Mouse (Mus musculus) bone marrow macrophage, adult 2 months (primary cell): ENCODE measurements around the gene Foxc2.

Experiments
- CTCF ChIP-seq: IDR thresholded peaks from 2 replicates; pipeline ENCODE4 v1.5.1; 2012; ENCODE audit warnings: low read depth, mild to moderate bottlenecking, low read length, moderate library complexity
- POLR2A ChIP-seq: IDR thresholded peaks from 2 replicates; pipeline ENCODE4 v1.6.1; 2012; ENCODE audit warnings: mild to moderate bottlenecking, low read depth, low read length, borderline replicate concordance

DNA sequence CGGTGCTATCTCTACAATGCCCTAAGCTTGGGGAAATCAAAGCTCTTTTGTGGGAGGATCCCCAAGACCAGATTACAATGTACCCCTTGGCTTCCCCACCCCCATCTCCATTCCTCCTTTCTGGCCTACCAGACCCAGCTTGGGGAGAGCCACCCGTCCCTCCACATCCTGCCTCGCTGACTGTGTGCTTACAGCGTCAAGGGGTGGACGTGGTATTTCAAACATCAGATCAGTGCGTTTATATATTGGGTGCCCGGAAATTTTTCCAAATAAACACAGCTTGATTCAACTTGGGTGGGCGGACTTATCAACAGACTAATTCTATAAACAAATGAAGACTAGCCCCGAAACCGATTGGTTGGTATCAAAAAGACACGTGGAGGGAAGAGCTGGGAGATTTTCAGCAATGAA, 11.3 kb downstream of the Foxc2 start:
- TF ChIP-seq CTCF: no peak
- no peak for TF ChIP-seq POLR2A
